Mouse (Mus musculus) naive thymus-derived CD4-positive, alpha-beta T cell, adult 2 months (primary cell): Measurements from ENCODE around the gene Ccdc63.
"Not testable (repeated sequence)": the region's sequence is repeated elsewhere in the genome, so short reads cannot be mapped to it uniquely, and the experiment has no call there.

Experiments used
- DNase-seq: peaks from one replicate; pipeline ENCODE4 v3.0.0-alpha.2; 2011; ENCODE audit warnings: low read depth

Ccdc63 gene

DNA sequence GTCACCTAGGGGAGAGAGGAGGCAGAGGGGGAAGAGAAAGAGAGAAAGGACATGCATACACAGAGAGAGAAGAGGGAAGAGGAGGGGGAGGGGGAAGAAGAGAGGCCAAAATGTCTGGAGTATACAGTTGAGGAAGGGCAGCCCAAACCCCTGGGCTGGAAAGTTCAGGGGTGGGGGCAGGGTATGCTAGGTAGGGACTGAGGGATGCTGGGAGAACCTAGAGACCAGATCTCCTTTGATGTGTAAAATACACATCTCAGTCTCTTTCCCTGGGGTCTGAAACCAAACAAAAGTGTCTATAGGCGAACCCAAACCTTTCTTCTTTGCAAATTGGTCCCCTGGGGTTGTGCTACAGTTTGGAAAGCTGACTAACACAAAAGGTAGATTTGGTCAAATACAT, 7.5 kb upstream of the Ccdc63 start:
- DNase-seq = no peak

DNA sequence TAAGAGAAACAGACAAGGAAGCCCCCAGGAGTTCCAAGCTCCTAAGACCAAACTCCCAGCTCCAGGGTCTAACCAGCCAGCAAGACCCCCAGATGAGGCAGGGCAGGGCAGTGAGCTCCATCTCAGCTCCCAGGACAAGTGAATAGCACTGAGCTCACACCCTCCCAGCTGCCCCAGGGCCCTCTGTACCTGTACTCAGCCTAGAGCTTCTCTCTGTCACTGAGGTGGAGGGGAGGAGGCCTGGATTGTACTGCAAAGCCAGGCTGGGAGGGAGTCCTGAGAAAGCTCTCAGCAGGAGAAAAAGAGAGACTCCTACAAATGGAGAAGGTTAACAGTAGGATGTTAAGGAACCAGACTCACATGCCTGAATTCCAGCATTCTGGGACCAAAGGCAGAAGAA, 6.0 kb upstream of the Ccdc63 start:
- DNase-seq = no peak

DNA sequence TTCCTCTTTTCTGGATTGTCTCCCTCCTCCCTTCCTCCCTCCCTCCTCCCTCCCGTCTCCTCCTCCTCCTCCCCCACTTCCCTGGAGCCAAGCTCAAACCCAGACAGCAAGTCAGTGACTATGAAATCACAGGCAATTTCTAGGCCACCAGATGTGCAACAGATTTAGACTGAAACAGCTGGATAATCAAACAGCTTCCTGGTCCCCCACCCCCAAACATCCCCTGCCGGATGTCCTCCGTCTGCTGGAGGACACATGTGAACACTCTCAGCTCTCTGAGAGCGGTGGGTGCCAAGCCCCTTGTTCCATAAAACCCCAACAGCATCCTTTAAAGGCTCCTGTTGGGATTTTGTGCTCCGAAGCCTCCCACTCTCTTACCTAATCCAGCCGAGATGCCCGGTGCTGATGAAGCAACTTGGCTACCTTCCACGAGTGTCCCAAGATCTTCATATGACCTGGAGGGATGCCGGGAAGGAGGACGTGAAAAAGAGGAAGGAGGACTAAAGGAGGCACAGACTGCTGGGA, 5.5 kb upstream of the Ccdc63 start:
- peak; percentile 60 for DNase-seq

DNA sequence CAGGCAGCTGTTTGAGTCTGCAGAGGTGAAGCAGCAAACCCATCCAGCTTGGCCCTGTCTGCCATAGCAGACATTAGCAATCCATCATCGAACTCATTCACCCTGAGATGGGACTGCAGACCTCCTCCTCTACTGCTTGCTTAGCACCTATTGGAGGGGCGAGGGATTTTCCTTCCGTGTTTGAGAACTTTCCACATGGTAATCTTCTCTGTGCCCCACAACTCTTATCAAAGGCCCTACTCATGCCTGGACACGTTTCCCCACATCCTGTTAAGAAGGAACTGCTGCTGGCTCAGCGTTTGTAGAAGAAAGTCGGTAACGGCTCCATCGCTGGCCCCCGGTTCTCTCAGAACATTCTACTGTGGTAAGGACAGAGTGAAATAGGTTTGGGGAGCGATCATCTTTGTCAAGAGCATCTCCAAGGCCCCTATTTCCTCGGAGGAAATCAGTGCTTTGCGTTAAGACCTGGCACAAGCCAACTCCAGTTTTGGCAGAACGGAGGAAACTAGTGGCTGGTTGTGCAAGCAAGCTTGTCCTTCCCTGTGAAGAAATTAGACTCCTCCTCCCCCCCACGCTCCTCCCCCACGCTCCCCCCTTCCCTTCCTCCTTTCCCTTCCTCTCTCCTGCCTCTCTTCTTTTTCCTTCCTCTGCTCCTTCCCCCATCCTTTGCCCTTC, 4.9 kb upstream of the Ccdc63 start:
- peak; percentile 95 for DNase-seq

DNA sequence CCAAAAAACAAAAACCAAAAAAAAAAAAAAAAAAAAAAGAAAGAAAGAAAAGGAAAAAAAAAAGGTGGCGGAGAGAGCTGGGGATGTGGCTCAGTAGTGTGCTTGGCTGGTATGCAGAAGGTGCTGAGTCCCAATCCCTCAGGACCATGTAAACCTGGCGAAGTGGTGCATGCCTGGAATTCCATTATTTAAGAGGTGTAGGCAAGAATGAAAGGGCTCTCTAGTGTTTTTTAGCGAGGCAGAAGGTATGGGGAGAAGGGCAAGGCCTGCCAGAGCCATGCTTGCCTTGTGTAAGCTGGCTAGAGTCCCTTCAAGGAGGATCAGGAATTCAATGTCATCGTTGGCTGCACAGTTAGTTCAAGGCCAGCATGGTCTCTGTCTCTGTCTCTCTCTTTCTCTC, 4.2 kb upstream of the Ccdc63 start:
- DNase-seq = peak; percentile 37

DNA sequence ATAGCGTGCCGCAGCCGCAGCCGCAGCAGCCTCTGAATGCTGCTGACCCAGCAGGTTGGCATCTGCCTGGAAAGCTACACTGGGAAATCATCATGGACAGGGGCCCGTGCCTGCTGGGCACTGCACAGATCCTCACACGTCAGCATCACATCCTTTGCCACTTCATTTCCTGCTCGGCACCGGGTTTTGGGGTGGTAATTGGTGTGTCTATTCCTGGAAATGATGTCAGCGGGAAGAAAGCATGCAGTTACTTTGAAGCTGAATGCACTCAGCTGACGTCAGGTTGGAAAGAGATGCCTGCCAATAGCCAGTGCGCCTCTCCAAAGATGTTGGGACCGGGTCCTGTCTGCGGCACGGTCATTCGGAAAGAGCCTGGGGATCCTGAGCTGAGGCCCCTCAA, 2.9 kb upstream of the Ccdc63 start:
- peak; percentile 79 for DNase-seq

DNA sequence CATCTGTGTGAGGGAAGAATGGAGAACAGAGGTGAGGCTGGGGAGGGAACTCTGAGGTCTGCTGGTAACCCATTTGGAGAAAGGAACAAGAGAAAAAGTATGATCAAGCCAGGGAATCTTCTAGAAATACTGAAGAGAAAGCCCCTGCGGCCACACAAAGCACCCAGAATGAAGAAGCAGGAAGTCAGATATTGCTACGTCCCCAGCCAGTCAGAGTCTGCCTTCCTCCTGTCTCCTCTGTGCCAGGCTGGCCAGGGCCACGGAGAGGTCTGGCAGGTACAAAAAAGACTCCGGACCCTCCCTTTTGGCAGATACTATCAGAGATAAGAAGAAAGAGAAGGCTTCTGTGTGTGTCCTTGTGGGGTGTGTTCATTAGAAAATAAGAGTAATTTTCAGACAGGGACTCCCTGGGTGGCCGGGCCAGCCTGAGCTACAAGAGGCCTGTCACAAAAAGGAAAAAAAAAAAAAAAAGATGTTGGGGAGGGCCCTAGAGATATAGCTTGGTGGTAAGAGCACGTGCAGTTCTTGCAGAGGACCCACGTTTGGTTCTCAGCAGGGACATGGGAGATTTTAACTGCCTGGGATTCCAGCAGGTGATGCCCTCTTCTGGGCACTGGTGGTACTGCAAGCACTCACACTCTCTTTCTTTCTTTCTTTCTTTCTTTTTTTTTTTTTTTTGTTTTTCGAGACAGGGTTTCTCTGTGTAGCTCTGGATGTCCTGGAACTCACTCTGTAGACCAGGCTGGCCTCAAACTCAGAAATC, 1.8 kb upstream of the Ccdc63 start:
- DNase-seq = peak; percentile 88

DNA sequence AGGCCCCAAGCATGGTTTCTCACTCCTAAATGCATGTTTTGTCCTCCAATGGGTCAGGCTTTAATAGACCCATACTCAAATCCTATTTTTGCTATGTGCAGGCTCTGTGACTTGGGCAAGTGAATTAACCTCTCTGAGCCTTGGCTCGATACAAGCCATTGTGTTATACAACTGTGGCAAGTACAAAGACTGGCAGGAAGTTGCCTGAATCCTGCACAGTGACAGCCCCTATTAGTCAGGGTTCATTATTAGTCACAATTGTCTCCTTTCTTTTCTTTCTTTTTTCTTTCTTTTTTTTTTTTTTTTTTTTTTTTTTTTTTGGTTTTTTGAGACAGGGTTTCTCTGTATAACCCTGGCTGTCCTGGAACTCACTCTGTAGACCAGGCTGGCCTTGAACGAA, 852 bp downstream of the Ccdc63 start:
- DNase-seq = not testable (repeated sequence)

DNA sequence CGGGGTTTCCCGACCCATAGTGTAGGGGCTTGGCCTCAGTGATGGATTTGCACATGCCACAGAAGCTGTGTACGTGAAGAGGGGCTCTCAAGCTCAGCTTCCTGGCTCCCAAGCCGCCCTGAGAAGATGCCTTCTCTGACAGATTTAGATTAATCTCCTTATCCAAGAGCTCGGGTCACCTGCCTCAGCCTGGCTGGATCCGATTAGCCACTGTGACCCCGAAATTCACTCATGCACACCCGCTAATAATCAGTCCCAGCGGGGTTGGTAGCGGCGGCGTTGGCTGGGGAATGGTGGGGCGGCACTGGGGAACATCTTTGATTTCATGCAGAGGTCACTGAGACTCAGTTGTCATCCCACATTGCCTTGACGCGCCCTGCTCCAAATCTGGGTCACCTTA, 1.8 kb downstream of the Ccdc63 start:
- DNase-seq = no peak

DNA sequence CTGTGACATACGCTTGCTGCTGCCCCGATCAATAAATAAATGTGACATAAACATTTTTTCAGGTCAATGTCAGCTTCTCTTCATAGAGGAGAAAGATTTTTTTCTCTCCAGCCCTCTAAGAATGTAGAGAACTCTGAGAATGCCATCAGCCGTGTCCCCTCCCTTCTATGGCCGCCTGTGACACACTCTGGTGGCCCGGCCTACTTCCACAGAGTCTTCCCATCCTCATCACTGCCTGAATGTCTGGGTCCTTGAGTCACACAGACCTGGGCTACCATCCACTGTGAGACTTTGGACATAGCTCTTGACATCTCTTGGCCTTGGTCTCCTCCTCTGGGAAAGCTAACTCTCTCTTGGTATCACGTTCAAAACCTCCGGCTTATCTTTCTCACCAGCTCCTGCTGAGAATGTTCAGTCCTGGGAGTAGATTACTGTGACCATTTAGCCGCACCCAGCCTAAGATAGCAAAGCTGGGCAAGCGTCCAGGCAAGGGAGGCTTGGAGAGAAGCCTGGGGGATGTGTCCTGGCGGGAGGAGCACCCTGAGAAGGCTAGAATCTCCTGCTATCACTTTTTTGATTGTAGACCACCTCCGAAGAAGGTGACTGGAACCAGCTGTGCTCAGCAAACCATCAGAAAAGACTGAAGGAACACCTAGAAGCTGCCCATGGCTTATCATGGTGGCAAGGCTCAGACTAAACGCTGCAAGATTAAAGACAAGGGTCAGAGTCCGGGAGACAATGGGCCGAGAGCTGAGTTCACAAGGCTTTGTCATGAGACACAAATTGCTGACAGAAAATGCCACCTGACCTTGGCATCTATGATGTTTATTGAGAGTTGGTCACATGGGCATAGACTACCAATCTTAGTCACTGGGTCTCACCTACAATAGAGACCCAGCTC, 3.9 kb downstream of the Ccdc63 start:
- no peak for DNase-seq

DNA sequence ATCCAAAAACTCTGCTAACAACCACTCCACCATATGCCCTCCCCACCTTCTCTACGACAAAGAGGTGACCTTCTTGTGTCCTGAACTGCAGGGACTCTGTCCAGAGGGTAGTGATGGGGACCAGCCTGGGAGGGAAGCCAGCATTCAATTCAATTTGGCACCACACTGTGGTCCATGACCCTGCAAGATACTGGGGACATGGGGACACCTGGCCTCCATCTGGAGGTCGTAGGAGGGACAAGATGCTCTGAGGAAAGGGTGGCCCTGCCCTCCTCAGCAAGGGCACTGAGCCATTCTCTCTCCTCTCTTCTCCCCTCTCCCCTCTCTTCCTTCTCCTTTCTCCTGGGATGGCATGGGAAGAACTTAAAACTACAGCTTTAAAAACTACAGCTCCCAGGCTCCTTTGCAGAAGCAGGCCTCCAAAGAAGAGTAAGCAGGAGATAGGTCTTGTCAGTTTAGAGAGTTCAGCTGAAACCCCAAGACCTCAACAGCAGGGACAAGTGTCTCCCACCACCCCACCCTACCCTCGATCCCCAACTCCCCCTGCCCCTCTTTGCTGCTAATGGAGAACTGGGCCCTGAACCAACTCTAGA, 5.2 kb downstream of the Ccdc63 start:
- no peak for DNase-seq

DNA sequence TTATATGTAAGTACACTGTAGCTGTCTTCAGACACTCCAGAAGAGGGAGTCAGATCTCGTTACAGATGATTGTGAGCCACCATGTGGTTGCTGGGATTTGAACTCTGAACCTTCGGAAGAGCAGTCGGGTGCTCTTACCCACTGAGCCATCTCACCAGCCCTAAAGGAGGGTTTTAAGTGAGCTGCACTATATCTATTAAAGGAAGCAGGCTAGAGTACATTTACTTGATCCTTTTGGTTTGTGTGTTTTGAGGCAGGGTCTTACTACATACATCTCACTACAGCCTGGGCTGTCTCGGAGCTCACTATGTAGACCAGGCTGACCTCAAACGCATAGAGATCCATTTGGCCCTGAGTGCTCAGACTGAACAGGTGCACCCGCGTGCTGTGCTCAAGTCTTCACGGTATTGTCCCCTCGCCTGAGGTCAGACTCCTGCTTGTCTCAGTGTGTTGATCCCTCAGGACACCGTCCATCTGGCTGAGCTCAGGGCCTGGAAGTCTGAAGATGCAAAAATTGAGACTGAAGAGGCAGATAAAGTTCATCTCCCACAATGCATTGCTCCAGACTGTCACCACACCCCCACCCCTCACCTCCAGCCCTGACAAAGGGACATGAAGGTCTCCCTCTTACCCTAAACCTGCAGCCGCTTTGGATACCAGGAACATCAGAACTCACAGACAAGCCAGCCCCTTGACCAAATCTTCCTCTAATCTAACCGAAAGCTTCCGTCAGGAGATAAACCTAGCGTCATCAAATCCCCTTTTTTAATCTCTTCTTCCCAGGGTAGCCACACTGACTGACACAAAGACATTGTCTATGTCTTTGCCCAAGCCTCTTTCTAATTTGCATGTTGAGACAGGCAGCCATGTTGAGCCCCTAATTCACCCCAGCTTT, 6.0 kb downstream of the Ccdc63 start:
- DNase-seq = no peak

DNA sequence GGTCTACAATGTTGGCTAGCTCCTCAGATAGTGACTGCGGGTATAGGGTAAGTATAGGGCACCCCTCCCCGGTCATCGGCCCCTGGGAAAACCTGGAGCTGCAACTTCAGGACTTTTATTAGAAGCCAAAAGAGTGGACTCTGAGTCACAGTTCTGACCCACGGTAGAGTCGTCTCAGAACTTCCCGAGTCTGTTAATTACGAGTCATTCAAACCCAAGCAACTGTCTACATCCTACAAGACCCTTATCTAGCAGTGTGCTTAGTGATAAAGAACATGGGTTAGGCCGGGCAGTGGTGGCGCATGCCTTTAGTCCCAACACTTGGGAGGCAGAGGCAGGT, 7.6 kb downstream of the Ccdc63 start:
- DNase-seq = no peak

DNA sequence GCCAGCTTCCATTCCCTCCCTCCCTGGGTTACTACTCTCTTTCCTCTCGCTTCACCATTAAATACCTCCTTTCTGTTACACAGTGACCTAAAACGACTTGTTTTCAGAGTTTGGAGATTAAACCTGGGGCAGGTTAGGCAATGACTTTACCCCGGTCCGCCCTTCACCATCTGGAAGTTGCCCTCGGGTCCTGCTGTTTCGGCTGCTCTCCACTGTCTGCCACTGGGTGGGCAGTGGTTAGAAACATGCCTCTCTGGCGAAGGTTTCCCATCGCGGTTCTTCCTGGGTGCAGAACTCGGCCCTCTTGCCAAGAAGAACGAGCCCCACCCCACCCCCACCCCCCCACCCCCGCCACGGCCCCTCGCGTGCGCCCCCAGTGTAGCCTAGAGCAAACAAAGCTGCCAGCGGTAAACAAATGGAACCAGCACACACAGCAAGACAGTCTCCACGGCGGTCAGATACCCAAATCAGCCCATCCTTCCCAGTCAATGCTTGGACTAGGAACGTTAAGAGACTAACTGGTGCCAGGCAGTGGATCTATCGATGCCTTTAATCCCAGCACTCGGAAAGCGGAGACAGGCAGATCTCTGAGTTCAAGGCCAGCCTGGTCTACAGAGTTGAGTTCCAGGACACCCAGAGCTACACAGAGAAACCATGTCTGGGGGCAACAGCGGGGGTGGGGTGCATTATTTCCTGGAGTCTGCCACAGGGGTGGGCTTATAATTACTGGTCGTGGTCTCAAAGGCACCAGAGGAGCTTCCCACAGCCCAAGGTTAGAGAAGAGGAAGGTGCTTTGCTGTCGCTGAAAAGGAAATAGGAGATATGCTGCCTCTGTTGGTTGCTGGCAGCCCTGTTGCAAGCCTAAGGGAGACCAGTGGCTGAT, 8.2 kb downstream of the Ccdc63 start:
- no peak for DNase-seq

DNA sequence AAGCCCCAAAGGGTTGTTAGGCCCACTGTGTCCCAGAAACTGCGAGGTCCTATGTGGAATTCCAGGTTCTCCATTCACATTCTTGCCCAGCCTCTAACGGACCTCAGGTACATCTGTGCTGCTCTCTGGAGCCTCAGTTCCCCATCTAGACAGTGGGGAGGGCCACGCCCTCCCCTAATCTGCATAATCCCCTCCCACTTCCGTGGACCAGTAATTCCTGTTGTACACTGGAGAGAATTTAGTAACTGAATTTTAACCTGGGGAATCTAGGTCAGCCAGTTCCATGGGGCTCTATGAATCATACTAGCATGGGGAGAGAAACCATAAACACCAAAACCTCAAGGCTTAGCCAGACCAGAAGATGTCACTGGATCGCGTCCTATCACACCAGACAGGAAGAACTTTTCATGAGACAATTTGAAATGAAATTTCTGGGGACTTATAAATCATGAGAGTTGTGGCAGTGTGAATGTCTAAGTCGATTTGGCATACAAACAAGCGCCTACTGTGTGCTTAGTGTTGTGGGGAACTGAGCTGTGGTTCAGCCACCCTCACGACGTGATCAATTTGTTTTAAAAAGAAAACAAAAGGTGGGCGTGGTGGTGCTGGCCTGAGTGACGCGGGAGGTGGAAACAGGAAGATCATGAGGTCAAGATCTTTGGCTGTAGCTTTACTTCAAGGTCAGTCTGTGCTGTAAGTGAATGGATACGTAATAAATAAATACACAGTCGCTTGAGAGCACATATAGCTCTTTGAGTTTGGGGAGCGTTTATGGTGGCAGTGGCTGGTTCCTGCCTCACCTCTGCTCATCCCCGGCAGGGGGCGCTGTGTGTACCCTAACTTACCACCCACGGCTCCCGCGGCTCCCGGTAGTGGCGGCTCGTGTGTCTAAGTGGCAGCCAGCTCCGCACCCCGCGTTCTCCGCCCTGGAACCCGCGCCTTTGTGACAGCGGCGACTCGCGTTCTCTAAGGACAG, 9.3 kb downstream of the Ccdc63 start:
- DNase-seq = peak; percentile 95

DNA sequence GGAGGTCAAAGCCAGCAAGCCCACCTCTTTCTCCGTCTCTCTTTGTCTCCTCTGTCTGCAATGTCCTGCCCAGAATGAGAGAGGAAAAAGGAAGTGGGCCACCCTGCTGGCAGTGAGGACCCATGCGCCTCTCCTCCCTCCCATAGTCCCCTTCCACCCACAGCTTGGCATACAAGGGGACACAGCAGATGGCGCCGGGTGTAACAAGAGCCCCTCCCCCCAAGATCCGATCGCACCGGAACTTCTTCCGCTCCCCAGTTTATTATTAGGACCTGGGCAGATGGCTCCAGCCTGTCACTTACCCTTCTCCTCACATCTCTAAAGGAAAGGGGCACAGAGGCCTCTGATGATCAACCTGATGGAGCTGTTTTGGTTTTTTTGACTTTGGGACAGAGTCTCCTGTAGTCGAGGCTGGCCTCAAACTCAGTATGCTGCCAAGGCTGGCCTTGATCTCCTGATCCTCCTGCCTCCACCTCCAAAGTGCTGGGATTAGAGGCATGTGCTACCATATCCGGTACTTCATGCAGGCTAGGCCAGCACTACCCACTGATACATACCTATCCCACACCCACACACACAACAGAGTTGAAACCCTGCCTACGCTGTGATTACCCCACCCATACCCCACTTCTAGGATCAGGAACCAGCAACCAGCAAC, 10.2 kb downstream of the Ccdc63 start:
- peak; percentile 33 for DNase-seq

DNA sequence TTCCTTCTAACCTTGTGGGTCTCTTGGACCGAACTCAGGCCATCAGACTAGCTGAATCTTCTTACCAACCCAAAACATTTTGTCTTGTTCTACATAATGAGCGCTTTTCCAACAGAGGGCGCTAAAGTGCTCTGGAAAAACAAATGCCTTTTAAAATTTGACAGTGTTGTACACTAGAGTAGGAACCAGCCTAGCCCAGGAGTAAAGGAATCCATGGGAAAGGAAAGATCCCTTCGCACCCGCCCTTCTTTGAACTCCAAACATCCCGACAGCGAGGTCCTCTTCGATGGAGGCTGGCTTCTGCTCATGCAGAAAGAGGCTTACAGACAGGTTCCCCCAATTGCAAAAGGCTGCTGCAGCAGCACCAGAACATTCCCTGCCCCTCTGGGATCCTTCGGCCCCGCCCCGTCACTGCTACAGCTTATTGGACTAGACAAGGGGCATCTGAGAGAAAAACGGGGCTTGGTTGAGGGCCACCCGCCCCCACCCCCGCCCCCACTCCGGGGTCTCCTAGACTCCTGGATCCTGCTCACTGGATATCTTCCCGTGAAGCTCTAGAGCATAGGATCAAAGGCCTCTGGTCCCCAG, 11.5 kb downstream of the Ccdc63 start:
- DNase-seq = peak; percentile 89

DNA sequence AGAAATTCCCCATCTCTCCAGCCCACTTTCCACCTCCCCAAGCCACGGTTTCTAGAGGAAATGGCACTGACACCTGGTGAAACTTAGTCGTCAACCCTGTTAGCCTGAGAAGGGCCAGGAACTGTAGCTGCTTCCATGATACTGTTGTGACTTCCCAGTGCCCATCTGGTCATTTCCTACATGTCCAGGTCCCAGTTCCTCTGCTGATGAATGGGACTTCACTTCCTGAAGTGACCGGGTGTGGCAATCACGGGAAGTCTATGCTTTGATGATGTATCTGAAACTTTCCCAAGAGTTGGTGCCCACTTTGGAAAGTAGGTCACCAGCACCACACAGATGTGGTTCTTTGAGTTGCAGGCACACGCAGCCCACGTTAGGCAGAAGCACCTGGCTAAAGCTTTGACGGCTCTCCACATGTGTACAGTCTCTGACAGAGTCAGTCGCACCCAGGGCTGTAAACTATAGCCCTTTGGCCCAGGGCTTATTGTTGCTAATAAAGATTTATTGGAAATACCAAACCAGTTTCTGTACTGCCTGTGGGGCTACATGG, 15.3 kb downstream of the Ccdc63 start:
- DNase-seq = no peak
